Mouse (Mus musculus): ENCODE measurements around the gene Zfand4.

Gene Zfand4

DNA sequence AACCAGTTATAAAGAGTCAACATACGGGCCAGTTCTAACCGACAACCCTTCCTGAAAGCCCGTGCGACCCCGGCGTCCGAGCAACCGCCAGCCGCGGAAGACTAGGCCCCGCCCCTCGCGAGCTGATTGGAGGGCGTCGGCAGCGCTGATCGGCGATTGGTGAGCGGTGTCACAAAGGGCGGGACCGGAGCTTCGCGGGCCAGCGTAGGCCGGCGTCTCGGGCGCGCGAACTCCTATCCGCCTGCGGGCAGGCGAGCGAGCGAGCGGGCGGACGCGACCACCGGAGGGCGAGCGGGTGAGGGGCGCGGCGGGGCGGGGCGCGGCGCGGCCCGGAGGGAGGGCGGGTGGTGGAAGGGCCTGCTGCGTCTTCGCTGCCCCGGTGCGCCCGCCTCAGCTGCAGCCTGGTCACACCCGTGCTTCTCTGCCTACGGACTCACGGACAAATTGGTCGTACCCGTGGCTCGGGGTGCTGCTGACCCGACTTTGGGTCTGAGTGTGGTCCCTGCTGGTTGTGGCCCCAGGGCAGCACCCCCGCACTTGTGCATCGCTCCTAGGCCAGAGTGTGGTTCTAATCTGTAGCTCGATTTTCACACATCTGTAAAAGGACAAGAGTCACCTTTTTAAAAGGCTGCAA, at the start of gene Zfand4:
Gene Zfand4 (plus strand): TSS at position 205 of the 634 bp plus-strand sequence.
- WGBS, result under 1% methylated on average over 64 of the region's 67 CpGs

DNA sequence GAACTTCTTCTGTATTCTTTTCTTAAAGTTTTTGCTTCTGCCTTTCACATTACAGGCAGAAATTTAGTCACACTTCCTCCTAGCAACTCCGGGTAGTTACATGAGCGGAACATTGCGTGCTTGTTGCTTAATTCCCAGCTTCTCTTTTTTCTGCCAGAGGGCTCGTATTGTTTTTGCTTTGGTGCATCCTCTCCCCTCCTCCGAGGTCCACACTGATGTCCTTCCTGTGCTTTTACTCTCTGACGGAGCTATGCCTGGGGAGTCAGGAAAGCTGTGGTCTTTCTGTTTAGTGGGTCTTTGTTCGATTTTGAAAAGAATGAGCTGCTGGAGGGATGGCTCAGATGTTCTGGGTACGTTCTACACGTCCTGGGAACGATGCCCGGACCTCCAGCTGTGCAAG, 36.3 kb upstream of the Zfand4 start:
- 59% methylated on average over 11 of the region's 11 CpGs for WGBS

DNA sequence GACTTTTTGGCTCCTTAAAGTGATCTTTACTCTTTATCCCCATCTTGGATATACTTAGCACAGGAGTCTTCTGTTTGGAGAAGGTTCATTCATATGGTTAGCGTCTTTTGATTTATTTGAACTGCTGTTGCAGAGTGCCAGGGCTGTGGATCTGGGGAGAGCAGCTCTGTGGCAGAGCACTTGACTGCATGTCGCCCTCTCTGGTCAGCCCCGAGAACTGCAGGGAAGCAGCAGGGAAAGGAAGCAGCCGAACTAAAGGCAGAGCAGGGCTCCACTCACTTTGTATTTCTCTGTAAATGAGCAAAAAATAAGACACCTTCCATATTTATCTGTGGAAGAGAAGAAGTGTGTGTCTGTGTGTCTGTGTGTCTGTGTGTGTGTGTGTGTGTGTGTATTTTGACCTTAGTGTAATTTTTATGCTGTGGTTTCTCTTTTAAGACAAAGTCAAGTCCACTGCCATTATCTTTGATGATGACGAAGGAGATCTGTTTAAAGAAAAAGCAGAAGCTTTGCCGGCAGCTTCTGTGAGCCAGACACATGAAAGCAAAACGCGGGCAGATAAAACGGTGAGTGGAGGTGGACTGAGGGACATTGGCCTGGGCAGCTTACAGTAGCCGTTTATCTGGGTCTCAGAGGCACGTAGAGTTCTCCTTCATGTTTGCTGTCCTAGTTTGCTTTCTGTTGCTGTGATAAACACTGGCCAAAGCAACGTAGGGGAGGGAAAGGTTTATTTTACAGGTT, 35.1 kb upstream of the Zfand4 start:
- WGBS, result 58% methylated on average over 12 of the region's 12 CpGs

GRCm38 (mm10) chr6:116234821-116235220, 29.2 kb upstream of the Zfand4 start:
- 97% methylated on average over 2 of the region's 2 CpGs for WGBS

- 76% methylated on average over 5 of the region's 5 CpGs for WGBS
Observed at GRCm38 (mm10) chr6:116235336-116235735, 28.7 kb upstream of the Zfand4 start.

GRCm38 (mm10) chr6:116238083-116238482, 25.9 kb upstream of the Zfand4 start:
- 63% methylated on average over 5 of the region's 5 CpGs for WGBS

DNA sequence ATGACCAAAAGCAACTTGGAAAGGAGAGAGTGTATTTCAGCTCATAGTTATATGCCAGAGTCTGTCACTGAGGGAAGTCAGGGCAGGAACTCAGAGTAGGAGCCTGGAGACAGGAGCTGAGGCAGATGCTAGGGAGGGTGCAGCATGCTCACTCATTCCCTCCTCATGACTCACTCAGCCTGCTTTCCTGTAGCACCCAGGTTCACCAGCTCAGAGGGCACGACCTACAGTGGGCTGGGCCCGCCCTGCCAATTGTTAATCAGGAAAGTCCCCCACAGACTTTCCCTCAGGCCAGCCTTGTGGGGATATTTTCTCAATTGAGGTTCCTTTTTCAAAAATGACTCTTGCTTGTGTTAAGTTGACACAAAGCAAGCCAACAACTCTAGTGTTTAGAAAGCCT, 23.7 kb upstream of the Zfand4 start:
- 74% methylated on average over 2 of the region's 2 CpGs for WGBS

GRCm38 (mm10) chr6:116259649-116260048, 4.4 kb upstream of the Zfand4 start:
- 82% methylated on average over 4 of the region's 4 CpGs for WGBS

DNA sequence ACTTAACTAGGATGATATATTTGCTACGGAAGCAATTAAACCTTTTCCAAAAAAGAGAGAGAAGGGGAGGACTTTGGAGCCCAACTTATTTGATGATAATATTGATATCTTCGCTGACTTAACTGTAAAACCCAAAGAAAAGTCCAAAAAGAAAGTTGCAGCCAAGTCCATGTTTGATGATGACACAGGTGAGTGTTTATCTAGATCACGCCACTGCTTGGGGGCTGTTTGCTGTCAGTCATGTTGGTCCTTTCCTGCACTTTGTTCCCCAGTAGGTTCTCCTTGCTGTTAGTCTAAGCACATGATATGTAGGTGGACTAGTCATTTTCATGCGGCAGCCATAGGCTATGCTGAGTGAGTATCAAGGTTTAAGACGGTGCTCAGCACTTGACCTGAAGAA, 3.5 kb upstream of the Zfand4 start:
- WGBS, result 86% methylated on average over 5 of the region's 5 CpGs

GRCm38 (mm10) chr6:116262824-116263223, 1.2 kb upstream of the Zfand4 start:
- 90% methylated on average over 1 of the region's 1 CpGs for WGBS

DNA sequence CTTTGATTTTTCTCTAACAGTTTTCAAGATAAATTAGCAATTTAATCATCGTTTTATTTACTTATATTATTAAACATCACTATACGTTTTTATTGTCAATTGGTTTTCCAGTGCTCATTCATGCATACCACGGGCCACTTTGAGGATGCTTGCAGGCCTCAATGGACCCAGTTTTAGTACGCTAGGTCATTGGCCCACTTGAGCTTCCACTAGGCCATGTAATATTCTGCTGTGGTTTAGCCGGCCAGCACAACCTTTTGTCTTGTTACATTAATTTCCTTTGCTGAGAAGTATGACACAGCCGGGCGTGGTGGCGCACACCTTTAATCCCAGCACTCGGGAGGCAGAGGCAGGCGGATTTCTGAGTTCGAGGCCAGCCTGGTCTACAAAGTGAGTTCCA, 814 bp downstream of the Zfand4 start:
- WGBS, result 88% methylated on average over 11 of the region's 11 CpGs

- 53% methylated on average over 4 of the region's 4 CpGs for WGBS
Observed at GRCm38 (mm10) chr6:116265603-116266002, 1.6 kb downstream of the Zfand4 start.

GRCm38 (mm10) chr6:116266273-116267109, 2.5 kb downstream of the Zfand4 start:
- 33% methylated on average over 11 of the region's 11 CpGs for WGBS

GRCm38 (mm10) chr6:116267110-116267423, 3.0 kb downstream of the Zfand4 start:
- WGBS, result 98% methylated on average over 1 of the region's 1 CpGs

DNA sequence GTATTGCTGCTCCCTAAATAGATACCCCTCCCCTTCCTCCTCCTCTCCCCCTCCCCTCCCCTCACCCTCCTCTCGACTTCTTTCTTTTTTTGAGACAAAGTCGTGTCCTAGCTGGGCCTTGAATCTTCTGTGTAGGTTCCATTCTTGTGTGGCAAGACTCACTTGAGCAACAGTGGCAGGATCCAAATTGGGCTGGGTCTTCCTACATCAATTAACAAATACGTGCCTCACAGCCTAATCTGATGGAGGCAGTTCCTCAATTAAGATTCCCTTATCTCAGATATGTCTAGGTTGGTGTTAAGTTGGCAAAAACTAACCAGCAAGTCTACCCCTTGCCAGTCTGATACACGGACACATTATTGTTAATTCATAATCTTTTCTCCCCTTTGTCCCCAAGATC, 11.7 kb downstream of the Zfand4 start:
- WGBS, result 76% methylated on average over 4 of the region's 4 CpGs

DNA sequence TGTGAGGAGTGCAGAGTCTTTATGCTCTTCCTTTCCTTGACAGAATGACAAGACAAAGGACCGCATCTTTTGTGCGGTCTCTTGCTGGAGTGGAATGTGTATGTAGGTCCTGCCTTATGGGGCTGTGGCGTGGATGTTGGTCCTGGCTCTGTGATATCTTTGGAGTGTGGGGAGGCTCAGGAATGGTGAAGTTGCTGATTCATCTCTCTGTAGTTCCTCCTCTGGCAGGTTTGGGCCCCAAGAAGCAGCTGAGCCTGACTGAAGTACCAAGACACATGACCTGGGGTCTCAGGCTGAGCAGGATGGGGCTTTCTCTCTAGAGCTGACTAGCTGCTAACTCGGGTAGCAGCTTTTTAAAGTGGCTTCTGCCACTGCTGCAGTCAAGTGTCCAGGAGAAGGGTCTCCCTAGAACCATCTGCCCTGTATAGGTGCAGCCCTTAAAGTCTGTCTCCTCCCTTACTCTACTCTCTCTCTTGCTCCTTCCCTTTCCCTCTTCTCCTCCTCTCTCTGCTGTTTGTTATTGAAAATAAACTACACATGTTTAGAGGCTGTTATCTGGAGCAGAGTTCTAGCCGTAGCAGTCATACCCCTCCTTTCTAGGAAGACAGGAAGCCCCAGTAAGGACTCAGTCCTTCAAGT, 14.8 kb downstream of the Zfand4 start:
- WGBS, result 79% methylated on average over 5 of the region's 5 CpGs

DNA sequence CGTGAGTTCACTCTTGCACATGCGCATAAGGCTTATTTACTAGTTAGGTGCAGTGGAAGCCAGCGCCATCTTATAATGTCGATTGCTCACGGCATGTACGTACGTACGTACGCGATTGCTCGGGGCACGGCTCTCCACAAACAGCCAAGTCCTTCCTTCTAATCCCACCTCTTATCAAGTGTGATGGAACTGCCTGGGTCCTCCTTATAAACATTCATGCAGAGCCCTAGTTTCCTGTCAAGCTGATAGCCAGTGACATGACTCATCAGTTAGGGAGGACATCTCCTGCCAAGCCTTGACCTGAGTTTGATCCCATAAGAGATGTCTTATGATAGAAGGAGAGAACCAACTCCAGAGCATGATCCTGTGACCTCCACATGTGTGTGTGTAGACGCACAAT, 17.0 kb downstream of the Zfand4 start:
- 98% methylated on average over 13 of the region's 13 CpGs for WGBS

DNA sequence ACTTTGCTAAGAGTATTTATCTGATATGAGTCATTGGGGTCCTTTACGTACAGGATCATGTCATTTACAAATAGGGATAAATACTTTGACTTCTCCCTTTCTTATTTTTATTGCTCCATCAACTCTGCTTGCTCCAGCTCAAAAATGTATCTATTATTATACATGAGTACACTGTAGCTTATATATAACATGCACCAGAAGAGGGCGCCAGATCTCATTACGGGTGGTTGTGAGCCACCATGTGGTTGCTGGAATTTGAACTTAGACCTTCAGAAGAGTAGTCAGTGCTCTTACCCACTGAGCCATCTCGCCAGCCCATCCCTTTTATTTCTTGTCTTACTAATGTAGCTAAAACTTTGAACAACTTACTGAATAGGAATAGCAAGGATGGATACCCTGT, 18.5 kb downstream of the Zfand4 start:
- WGBS, result 58% methylated on average over 4 of the region's 4 CpGs

GRCm38 (mm10) chr6:116283280-116283679, 19.3 kb downstream of the Zfand4 start:
- 95% methylated on average over 3 of the region's 3 CpGs for WGBS

GRCm38 (mm10) chr6:116286321-116286720, 22.3 kb downstream of the Zfand4 start:
- WGBS, result 95% methylated on average over 4 of the region's 4 CpGs

- WGBS, result 81% methylated on average over 5 of the region's 5 CpGs
Observed at GRCm38 (mm10) chr6:116286870-116287575, 23.0 kb downstream of the Zfand4 start.

GRCm38 (mm10) chr6:116311411-116311810, 47.4 kb downstream of the Zfand4 start:
- 91% methylated on average over 2 of the region's 2 CpGs for WGBS
